Mouse (Mus musculus): ENCODE data around the gene Fam129a.

DNA sequence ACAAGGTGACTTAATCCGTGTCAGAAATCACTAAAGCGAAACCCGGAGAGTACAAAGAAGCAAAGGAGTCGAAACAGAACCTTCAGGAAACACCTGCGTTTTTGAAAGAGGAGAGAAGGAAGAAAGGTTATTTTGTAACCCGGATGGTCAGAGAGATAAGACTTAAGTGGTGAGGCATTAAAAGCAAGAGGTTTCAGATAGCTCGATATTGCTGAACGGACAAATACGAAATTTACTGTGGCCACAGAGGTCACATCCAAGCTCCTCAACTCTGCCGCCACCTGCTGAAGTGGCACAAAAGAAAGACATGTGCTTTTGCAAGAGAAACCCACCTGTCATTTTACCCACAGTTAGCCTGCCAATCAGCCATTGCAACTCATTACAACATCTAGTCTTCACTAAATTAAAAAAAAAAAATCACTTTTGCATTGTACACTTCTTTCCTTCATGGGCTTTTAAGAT lies 183.1 kb downstream of the Fam129a start:
- TF ChIP-seq HCFC1 (IDR thresholded peaks at IDR 0.05; ENCODE audit: borderline replicate concordance, insufficient read depth, low read length) (no peak), MAFK (IDR thresholded peaks at IDR 0.05; ENCODE audit: insufficient read depth, low read depth, low read length) (no peak), CHD2 (IDR thresholded peaks at IDR 0.05; ENCODE audit: low read depth, low read length) (no peak), ZNF384 (IDR thresholded peaks at IDR 0.05; ENCODE audit: low read depth, low read length) (no peak)
